Mouse (Mus musculus) hindbrain, postnatal 0 days (tissue): ENCODE data around the gene Lrrc17. TPM values are rescaled to one million over a fixed set of nuclear protein-coding genes. Genes with fewer than 3 reads are reported as not detected.

Source experiments
- ATAC-seq: fragments of 200-750 bp; cut with Nextera tagmentation; 2 replicates; pipeline ENCODE4 v1.8.0; 2017; ENCODE audit warnings: mild to moderate bottlenecking, moderate TSS enrichment, moderate library complexity
- DNase-seq: peaks from one replicate; pipeline ENCODE4 v3.0.0-alpha.2; 2015; ENCODE audit warnings: low spot score
- H3K27ac ChIP-seq: fragments of 300-500 bp; sonication (generic); 2 replicates; pipeline ENCODE4 v1.5.1; 2014; ENCODE audit warnings: mild to moderate bottlenecking
- H3K27me3 ChIP-seq: fragments of 300-500 bp; sonication (generic); 2 replicates; pipeline ENCODE4 v1.6.1; 2014; ENCODE audit warnings: low read length, mixed read lengths; ENCODE audit not compliant: insufficient read depth
- H3K36me3 ChIP-seq: fragments of 300-500 bp; sonication (generic); 2 replicates; pipeline ENCODE4 v1.6.1; 2014; ENCODE audit warnings: low read length, mixed read lengths; ENCODE audit not compliant: insufficient read depth
- H3K4me1 ChIP-seq: fragments of 300-500 bp; sonication (generic); 2 replicates; pipeline ENCODE4 v1.6.1; 2014; ENCODE audit warnings: antibody characterized with exemption, low read length, mixed read lengths; ENCODE audit not compliant: insufficient read depth
- H3K4me2 ChIP-seq: fragments of 300-500 bp; sonication (generic); 2 replicates; pipeline ENCODE4 v1.6.1; 2014; ENCODE audit warnings: low read depth, mild to moderate bottlenecking, low read length, moderate library complexity, mixed read lengths
- H3K4me3 ChIP-seq: fragments of 300-500 bp; sonication (generic); 2 replicates; pipeline ENCODE4 v1.5.1; 2014; ENCODE audit warnings: low read length
- H3K9ac ChIP-seq: fragments of 300-500 bp; sonication (generic); replicated peaks from 2 replicates; pipeline ENCODE4 v1.6.1; 2014; ENCODE audit warnings: mild to moderate bottlenecking, low read length, moderate library complexity, mixed read lengths
- H3K9me3 ChIP-seq: fragments of 300-500 bp; sonication (generic); 2 replicates; pipeline ENCODE4 v1.6.1; 2016; ENCODE audit warnings: low read length, mixed read lengths
- CTCF ChIP-seq: IDR thresholded peaks from 2 replicates; pipeline ENCODE4 v1.5.1; 2016; ENCODE audit warnings: antibody characterized with exemption, control low read depth, low read depth
- WGBS: fragments of 180-500 bp; shearing (Covaris S2); extraction: QIAGEN DNeasy Blood & Tissue Kit; methylation state at CpG from one replicate; pipeline ENCODE4 v1.1.7; 2014; 5-methylcytosine and 5-hydroxymethylcytosine counted together
- polyA plus RNA-seq: library from polyadenylated mRNA; unstranded; fragments of >200 nt; fragmentation: Nextera tagmentation; extraction: Ambion mirVana; gene quantifications from 2 replicates; pipeline ENCODE4 v1.2.1, GENCODE M21; 2015
- total RNA-seq: library from RNA; depleted of rRNA; stranded (reverse); fragments of >200 nt; gene quantifications from 2 replicates; pipeline ENCODE4 v1.2.3, GENCODE M21; 2014

Gene Lrrc17
- total and polyA plus RNA-seq, 2 experiments from 2014 or later, result 1.9 to 3.9 TPM

DNA sequence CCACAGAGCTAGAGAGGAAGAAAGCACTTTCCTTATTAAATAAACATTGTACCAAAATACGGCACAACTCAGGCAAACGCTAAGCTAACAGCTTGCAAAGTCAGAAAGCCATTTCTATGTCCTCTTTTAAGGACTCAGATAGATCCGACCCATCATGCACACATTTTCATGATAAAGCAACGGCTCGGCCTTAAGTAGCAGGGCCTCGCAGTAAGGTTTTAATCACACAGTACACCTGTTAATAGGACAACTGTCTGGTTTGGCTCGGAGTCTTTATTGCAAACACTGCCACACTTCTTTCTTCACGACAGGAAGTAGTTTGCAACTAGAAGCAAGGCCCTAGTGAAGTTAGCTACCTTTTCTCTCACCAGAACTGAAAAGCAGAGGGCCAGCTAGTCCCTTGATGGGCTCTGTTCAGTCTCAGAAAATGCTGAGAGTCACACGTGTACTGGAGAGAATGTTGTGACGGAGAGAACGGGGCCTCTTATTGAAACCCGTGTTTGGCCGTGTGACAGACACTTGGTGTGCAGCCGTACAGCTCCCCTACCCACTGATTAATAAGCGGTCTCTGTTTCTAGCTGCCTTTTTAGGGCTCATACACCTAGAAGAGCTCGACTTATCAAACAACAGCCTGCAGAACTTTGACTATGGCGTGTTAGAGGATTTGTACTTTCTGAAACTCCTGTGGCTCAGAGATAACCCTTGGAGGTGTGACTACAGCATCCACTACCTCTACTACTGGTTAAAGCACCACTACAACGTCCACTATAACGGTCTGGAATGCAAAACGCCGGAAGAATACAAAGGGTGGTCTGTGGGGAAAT lies 31.2 kb downstream of the Lrrc17 start:
- Histone ChIP-seq H3K4me1 (no peaks in the 10 kb centered on the region), H3K4me2 (no peak overlapping the region), H3K4me3 (no peak overlapping the region), H3K27ac (no peak overlapping the region), H3K9me3 (no peaks in the 10 kb centered on the region), H3K36me3 (no peaks in the 10 kb centered on the region), H3K27me3 (no peaks in the 10 kb centered on the region), H3K9ac (no peak overlapping the region)
- DNase-seq (no peak), ATAC-seq (no peak)
- no peak for TF ChIP-seq CTCF
- 68% methylated on average over 21 of the region's 21 CpGs for WGBS

DNA sequence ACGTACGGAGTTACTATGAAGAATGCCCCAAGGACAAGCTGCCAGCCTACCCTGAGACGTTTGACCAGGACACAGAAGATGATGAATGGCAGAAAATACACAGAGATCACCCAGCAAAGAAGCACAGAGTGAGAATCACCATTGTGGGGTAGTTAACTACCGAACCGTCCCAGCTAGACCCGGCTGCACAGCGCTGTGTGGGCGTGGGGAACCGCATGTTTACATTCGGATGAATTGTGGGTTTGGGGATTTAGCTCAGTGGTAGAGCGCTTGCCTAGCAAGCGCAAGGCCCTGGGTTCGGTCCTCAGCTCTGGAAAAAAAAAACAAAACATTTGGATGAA lies 31.8 kb downstream of the Lrrc17 start:
- no peak overlapping the region for H3K4me3 ChIP-seq
- no peaks in the 10 kb centered on the region for H3K9me3 ChIP-seq
- DNase-seq, result no peak
- no peaks in the 10 kb centered on the region for H3K36me3 ChIP-seq
- H3K4me2 ChIP-seq, result no peak overlapping the region
- H3K9ac ChIP-seq, result no peak overlapping the region
- H3K27me3 ChIP-seq, result no peaks in the 10 kb centered on the region
- 85% methylated on average over 13 of the region's 13 CpGs for WGBS
- ATAC-seq, result no peak
- no peaks in the 10 kb centered on the region for H3K4me1 ChIP-seq
- TF ChIP-seq CTCF, result no peak
- no peak overlapping the region for H3K27ac ChIP-seq

DNA sequence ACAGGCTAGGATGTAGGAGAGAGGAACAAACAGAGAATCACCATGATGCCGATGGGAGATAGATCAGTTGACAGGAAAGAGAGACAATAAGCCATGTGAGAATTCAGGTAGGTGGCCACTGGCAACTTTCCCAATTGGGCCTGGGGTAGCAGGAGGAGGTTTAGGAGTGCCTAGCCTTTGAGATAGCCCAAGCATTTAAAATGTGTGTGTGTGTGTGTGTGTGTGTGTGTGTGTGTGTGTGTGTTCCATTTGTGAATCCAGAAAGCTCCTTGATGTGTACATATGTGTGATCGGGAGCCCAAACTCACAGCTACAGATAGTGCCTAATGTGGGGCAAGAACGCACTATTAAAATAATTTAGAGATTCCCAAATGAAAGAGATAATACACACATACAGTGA lies 34.8 kb downstream of the Lrrc17 start:
- H3K4me1 ChIP-seq, result no peaks in the 10 kb centered on the region
- no peak overlapping the region for H3K4me2 ChIP-seq
- no peaks in the 10 kb centered on the region for H3K9me3 ChIP-seq
- 97% methylated on average over 3 of the region's 3 CpGs for WGBS
- no peak overlapping the region for H3K9ac ChIP-seq
- no peak for DNase-seq
- H3K36me3 ChIP-seq, result no peaks in the 10 kb centered on the region
- H3K4me3 ChIP-seq, result no peak overlapping the region
- no peaks in the 10 kb centered on the region for H3K27me3 ChIP-seq
- no peak overlapping the region for H3K27ac ChIP-seq
- no peak for ATAC-seq
- no peak for TF ChIP-seq CTCF

DNA sequence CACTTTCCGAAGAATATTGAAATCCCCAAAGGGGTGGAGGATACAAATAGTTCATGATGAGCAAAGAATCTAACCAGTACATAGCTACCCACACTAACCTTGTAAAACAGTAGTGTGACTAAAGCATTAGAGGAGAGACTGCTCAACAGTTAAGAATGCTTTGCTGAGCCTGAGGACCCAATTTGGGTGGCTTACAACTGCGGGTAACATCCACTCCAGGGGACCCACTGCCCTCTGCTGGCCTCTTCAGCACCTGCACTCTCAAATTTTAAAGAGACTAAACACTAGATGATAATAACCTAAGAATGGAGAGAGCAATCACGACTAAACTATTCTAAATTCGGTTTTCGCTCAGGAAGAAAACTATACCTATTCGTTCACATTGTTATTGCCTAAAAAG lies 43.4 kb downstream of the Lrrc17 start:
- 57% methylated on average over 6 of the region's 6 CpGs for WGBS
- DNase-seq (peak; percentile 41), ATAC-seq (no peak)
- no peaks in the 10 kb centered on the region for H3K27me3 ChIP-seq
- TF ChIP-seq CTCF, result peak; percentile 79
- no peaks in the 10 kb centered on the region for H3K4me1 ChIP-seq
- no peak overlapping the region for H3K4me3 ChIP-seq
- H3K9ac ChIP-seq, result no peak overlapping the region
- no peaks in the 10 kb centered on the region for H3K9me3 ChIP-seq
- no peak overlapping the region for H3K4me2 ChIP-seq
- H3K36me3 ChIP-seq, result no peaks in the 10 kb centered on the region
- no peak overlapping the region for H3K27ac ChIP-seq

DNA sequence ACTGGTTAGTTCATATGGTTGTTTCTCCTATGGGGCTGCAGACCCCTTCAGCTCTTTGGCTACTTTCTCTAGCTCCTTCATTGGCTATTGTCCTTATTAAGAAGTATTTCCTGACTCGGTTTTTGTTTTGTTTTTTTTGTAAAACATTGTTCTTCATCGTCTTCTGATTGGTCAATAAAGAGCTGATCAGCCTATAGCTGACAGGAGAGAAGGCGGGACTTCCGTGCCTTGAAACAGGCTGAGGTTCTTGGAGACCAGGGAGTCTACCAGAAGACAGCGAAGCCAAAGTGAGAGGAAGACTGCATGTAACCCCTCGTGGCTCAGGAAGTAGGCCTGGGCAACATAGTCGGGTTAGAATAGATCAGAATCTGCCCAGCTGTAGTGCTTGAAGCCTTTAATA lies 44.3 kb downstream of the Lrrc17 start:
- H3K27ac ChIP-seq, result no peak overlapping the region
- no peak for ATAC-seq
- TF ChIP-seq CTCF, result no peak
- no peak for DNase-seq
- H3K9ac ChIP-seq, result no peak overlapping the region
- no peaks in the 10 kb centered on the region for H3K36me3 ChIP-seq
- H3K4me3 ChIP-seq, result no peak overlapping the region
- no peak overlapping the region for H3K4me2 ChIP-seq
- 83% methylated on average over 7 of the region's 7 CpGs for WGBS
- no peaks in the 10 kb centered on the region for H3K4me1 ChIP-seq
- no peaks in the 10 kb centered on the region for H3K9me3 ChIP-seq
- H3K27me3 ChIP-seq, result no peaks in the 10 kb centered on the region

DNA sequence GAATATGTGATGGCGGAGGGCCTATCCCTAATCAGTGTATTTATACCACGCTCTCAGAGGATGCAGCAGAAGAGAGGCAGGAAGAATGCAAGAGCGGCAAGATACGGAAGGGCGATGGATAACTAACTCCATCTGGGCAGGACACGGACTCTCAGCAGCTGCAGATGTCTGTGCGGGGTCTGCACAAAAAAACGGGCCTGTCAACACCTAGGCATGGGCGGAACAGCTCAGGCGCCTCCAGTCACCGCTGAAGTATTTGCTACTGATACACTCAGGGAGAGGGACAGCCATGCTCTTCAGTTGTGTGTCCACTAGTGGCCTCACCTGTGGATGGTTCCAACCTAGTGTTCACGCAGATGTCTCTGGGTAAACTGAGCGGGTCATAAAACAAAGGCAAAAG lies 44.9 kb downstream of the Lrrc17 start:
- Histone ChIP-seq H3K9me3 (no peaks in the 10 kb centered on the region), H3K4me1 (no peaks in the 10 kb centered on the region), H3K4me2 (no peak overlapping the region), H3K9ac (no peak overlapping the region), H3K4me3 (no peak overlapping the region), H3K36me3 (no peaks in the 10 kb centered on the region), H3K27me3 (no peaks in the 10 kb centered on the region), H3K27ac (no peak overlapping the region)
- ATAC-seq (no peak), DNase-seq (no peak)
- TF ChIP-seq CTCF, result no peak
- WGBS, result 94% methylated on average over 13 of the region's 13 CpGs

DNA sequence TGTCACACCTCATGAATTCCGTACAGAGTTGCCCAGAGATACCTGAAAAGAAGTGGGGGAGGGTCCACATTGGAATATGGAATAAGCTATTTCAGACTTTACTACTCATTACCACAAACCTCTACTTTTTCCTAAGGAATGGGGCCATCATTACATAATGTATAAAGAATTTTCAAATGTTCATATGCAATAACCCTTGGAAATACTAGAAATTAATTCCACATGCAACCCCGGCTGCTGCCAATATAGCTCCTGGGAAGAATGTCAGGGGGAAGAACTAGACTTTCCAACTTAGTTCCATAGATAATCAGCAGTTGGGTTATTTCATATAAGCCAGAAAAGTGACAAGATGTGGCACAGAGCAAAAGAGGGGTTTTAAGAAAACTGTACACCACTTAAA lies 48.7 kb downstream of the Lrrc17 start:
- no peaks in the 10 kb centered on the region for H3K36me3 ChIP-seq
- no peaks in the 10 kb centered on the region for H3K27me3 ChIP-seq
- ATAC-seq, result no peak
- 92% methylated on average over 2 of the region's 2 CpGs for WGBS
- no peak overlapping the region for H3K4me3 ChIP-seq
- H3K27ac ChIP-seq, result no peak overlapping the region
- H3K4me1 ChIP-seq, result no peaks in the 10 kb centered on the region
- no peak overlapping the region for H3K4me2 ChIP-seq
- DNase-seq, result no peak
- H3K9ac ChIP-seq, result no peak overlapping the region
- TF ChIP-seq CTCF, result no peak
- no peaks in the 10 kb centered on the region for H3K9me3 ChIP-seq
